Mouse (Mus musculus) heart, postnatal 14 days (tissue): ENCODE results near the gene Prdm10. TPM values are rescaled to one million over a fixed set of nuclear protein-coding genes. Genes with fewer than 3 reads are reported as not detected.

Experiments used
- DNase-seq, 2 experiments: peaks; one replicate each; pipeline ENCODE4 v3.0.0; 2021 to 2022
- intact Hi-C: fragments of 180-260 bp; cut with DNase I; formaldehyde crosslinking; loops from one replicate; pipeline ENCODE4 v1.15.1; 2025
- long read RNA-seq, 2 experiments: library from polyadenylated mRNA; stranded (forward); transcript quantifications; one replicate each; pipeline ENCODE4 v2.0.0; 2021
- total RNA-seq, 2 experiments: library from RNA; stranded (reverse); gene quantifications; 2 replicates each; pipeline ENCODE4 v1.2.3; 2021

Prdm10 gene
- total RNA-seq = 1 to 10 TPM; 5.4 to 5.5 TPM
- long read RNA-seq, experiment 1, partial matches to known transcripts = 0 of 1 reads
- long read RNA-seq, experiment 1, other reads (novel, unspliced or antisense) = 1 of 1 reads
- long read RNA-seq, experiment 2, partial matches to known transcripts = 1 of 3 reads
- long read RNA-seq, experiment 2, other reads (novel, unspliced or antisense) = 1 of 3 reads

- peak; percentile 94 to 95 for DNase-seq
- intact Hi-C loops = loop anchor here (1.0 to 5.0 kb wide), 3 partner anchors 66 to 128 kb away; partner anchors contain the start of gene Aplp2
These were observed at the start of gene Prdm10 for GRCm38 (mm10) chr9:31280366-31281010. Prdm10 (plus strand) TSS chr9:31280538.

- intact Hi-C loops = no loop called here
- DNase-seq = no peak
These were observed 45.3 kb upstream of the Prdm10 start for GRCm38 (mm10) chr9:31235030-31235429.

- DNase-seq = no peak
- intact Hi-C loops = no loop called here
These were observed 44.8 kb upstream of the Prdm10 start for GRCm38 (mm10) chr9:31235489-31235888.

GRCm38 (mm10) chr9:31236079-31236478 is 44.3 kb upstream of the Prdm10 start:
- intact Hi-C loops = no loop called here

GRCm38 (mm10) chr9:31238526-31238925 is 41.8 kb upstream of the Prdm10 start:
- intact Hi-C loops = no loop called here
- DNase-seq = no peak

More at GRCm38 (mm10) chr9:31236079-31236478, 44.3 kb upstream of the Prdm10 start:
- DNase-seq = no peak

GRCm38 (mm10) chr9:31239551-31239950 is 40.8 kb upstream of the Prdm10 start:
- intact Hi-C loops = no loop called here
- no peak for DNase-seq

- DNase-seq = no peak
- intact Hi-C loops = no loop called here
These were observed 39.7 kb upstream of the Prdm10 start for GRCm38 (mm10) chr9:31240522-31241207.

GRCm38 (mm10) chr9:31241208-31241699 is 39.1 kb upstream of the Prdm10 start:
- intact Hi-C loops = no loop called here
- no peak for DNase-seq

GRCm38 (mm10) chr9:31243306-31243938 is 36.9 kb upstream of the Prdm10 start:
- intact Hi-C loops = no loop called here
- no peak for DNase-seq

- intact Hi-C loops = no loop called here
- DNase-seq = no peak
These were observed 36.4 kb upstream of the Prdm10 start for GRCm38 (mm10) chr9:31243939-31244333.

GRCm38 (mm10) chr9:31245006-31245405 is 35.3 kb upstream of the Prdm10 start:
- no peak for DNase-seq
- intact Hi-C loops = no loop called here

GRCm38 (mm10) chr9:31246421-31246820 is 33.9 kb upstream of the Prdm10 start:
- DNase-seq = no peak
- intact Hi-C loops = no loop called here

GRCm38 (mm10) chr9:31247447-31248220 is 32.7 kb upstream of the Prdm10 start:
- intact Hi-C loops = no loop called here
- DNase-seq = no peak

GRCm38 (mm10) chr9:31252182-31252799 is 28.0 kb upstream of the Prdm10 start:
- DNase-seq = peak; percentile 45 to 55
- intact Hi-C loops = loop anchor here (5.0 kb wide), 1 partner anchor 40 kb away; the partner anchor contains the start of gene Aplp2

- DNase-seq = peak; percentile 46 to 67
- intact Hi-C loops = loop anchor here (5.0 kb wide), 1 partner anchor 41 kb away; the partner anchor contains the start of gene Aplp2
These were observed 27.0 kb upstream of the Prdm10 start for GRCm38 (mm10) chr9:31253311-31253734.

GRCm38 (mm10) chr9:31253866-31254696 is 26.3 kb upstream of the Prdm10 start:
- DNase-seq = peak in 1 of 2 experiments; percentile 18
- intact Hi-C loops = loop anchor here (2.0 to 5.0 kb wide), 2 partner anchors 23 to 42 kb away; partner anchors contain the start of gene Aplp2

GRCm38 (mm10) chr9:31254697-31255004 is 25.7 kb upstream of the Prdm10 start:
- intact Hi-C loops = loop anchor here (2.0 to 5.0 kb wide), 2 partner anchors 22 to 42 kb away; partner anchors contain the start of gene Aplp2
- DNase-seq = no peak

GRCm38 (mm10) chr9:31255953-31256352 is 24.4 kb upstream of the Prdm10 start:
- intact Hi-C loops = loop anchor here (2.0 kb wide), 1 partner anchor 21 kb away; no protein-coding TSS in a partner anchor
- DNase-seq = no peak

GRCm38 (mm10) chr9:31258237-31258636 is 22.1 kb upstream of the Prdm10 start:
- no peak for DNase-seq
- intact Hi-C loops = no loop called here
